Mouse (Mus musculus): ENCODE results near the gene Hvcn1. TPM values are rescaled to one million over a fixed set of nuclear protein-coding genes. Genes with fewer than 3 reads are reported as not detected.

The Hvcn1 gene
- total RNA-seq, 2 experiments from 2014 or later, result 1.8 to 3.8 TPM

DNA sequence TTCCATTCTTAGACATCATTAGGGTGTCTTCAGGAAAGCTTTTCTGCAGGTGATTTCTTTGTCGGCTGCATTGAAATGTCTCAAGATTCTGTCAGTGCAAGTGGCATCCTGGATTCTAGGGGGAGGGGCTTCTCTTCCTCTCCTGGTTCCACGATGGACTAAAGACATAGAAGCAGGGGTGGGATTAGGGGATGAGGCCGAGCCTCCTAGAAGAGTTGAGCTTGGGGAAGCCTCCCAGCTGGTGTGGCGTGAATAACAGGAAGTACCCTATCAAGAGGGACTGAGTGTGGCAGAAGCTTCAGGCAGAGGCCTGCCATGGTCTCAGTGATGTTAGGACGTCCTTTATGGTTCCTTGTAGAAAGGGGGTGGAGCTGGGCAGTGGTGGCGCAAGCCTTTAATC, 24.8 kb downstream of the Hvcn1 start:
- DNase-seq (ENCODE audit: low spot score in 2 of 2), result no peak
- intact Hi-C loops (cut with DNase I), result no loop called here

- DNase-seq (ENCODE audit: low spot score in 2 of 2), result no peak
- intact Hi-C loops (cut with DNase I), result no loop called here
Observed at GRCm38 (mm10) chr5:122232004-122232403, 25.4 kb downstream of the Hvcn1 start.

GRCm38 (mm10) chr5:122233077-122233581, 26.5 kb downstream of the Hvcn1 start:
- intact Hi-C loops (cut with DNase I), result no loop called here
- no peak for DNase-seq (ENCODE audit: low spot score in 2 of 2)

DNA sequence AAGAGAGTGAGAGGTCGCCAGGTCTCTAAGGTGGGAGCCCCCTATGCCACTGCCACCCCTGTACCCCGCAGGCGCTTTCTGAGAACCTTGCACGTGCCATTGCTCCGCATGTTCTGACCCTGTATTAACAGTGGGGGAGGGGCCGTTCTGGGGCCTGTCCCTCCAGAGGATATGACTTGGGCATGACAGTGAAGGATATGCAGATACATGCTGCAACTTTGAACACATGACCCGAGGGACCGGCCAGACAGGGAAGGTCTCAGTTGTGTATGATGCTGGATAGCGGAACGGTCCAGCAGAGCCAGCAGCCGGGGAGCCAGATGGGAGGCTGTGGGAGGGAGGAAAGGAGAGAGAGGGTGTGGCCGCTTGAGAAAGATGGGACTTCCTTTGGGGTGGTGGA, 27.1 kb downstream of the Hvcn1 start:
- intact Hi-C loops (cut with DNase I), result no loop called here
- peak in 1 of 2 experiments; percentile 46 for DNase-seq (ENCODE audit: low spot score in 2 of 2)

DNA sequence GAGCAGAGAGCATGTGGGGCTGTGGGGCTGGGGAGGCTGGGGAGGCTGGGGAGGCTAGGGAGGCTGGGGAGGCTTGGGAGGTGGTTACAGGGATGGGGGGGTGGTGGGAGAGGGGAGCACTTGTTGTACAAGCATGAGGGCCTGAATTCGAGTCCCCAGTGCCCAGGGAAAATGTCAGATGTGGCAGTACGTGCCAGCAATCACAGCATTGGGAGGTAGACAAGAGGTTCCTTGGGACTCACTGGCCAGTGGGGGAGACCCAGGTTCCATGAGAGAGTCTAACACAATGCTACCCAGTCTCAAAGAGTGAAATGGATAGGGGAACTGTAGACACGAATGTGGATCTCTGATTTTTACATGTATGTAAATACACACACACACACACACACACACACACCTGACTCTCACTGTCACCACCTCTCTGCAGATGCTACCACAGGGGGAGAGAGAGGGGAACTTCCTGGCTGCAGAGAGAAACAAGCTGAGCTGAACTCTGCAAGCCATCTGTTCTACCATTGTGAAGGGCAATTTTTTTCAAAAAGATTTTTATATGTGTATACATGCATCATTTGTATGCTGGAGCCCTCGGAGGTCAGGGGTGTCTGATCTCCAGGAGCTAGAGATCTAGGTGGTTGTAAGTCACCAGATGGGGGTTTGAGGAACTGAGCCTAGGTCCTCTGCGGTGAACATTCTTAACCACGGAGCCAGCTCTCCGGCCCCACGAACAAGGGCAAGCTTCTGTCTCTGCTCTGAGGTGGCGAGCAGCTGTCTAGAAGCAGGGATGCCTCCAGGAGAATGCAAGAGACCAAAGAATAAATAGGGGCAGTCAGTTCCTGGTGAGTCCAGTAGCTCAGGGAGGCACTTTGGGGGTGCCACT, 28.0 kb downstream of the Hvcn1 start:
- no peak for DNase-seq (ENCODE audit: low spot score in 2 of 2)
- intact Hi-C loops (cut with DNase I), result no loop called here

DNA sequence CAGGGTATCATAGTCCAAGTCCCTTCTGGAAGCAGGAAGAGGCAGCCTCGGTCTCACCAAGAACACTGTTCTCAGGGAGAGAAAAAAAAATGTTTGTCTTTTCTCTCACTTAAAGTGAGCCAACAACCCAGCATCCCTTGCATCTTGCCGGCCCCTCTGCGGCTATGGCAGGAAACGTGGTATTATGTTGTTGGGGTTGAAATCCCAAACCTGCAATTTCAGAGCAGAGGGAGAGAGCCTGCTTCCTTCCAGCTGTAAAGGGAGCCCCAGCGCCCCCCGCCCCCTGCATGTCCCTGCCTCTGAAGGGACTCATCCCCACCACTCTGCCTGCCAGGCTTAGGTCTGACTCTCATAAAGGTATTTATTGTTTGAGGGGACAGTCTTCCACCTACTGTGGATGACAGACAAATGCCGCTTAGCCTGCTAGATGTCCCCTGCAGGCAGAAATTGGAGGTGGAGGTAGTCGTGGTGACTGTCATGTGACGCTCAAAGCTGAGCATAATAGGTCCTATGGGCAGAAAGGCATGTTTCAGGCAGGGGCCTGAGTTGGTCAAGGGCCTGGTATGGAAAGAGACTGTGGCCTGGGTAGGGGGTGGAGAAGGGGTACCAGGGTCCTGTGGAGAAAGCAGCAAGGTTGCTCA, 28.7 kb downstream of the Hvcn1 start:
- intact Hi-C loops (cut with DNase I), result no loop called here
- DNase-seq (ENCODE audit: low spot score in 2 of 2), result peak in 1 of 2 experiments; percentile 25

DNA sequence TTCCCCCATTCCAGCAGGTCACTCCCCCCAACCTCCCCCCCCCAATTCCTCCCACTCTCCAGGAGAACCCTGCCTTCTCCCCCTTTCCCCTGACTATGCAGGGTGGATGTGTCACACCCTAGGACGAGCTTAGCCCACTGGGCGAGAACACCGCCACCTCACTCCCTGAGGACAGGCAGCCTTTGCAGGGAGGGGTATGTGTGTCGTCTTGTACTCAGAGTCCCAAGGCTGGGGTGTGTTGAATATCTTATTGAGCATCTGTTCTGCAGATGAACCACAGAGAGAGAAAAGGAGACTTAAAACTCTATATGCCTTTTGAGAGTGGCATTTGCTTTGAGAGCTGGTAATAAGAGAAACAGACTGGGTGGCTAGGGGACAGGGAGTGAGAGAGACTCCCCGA, 30.6 kb downstream of the Hvcn1 start:
- peak in 1 of 2 experiments; percentile 77 for DNase-seq (ENCODE audit: low spot score in 2 of 2)
- intact Hi-C loops (cut with DNase I), result no loop called here

DNA sequence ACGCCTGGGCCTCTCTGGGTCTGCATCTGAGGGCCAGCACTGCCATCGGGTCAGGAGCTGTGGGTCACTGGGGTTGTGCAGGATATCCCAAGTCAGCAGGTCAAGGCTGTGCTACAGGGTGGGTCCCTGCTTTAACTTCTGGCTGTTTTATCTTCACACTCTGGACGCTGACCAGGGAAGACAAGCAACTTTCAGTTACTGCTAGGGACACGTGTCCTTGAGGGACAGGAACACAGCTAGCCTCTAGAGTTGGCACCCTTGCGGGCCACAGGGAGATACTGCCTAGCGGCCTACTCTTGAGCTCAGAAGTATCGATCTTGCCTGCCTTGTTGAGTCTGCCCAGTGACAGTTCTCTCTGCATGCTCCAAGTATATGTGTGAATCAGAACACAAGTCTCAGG, 33.0 kb downstream of the Hvcn1 start:
- intact Hi-C loops (cut with DNase I), result no loop called here
- no peak for DNase-seq (ENCODE audit: low spot score in 2 of 2)

DNA sequence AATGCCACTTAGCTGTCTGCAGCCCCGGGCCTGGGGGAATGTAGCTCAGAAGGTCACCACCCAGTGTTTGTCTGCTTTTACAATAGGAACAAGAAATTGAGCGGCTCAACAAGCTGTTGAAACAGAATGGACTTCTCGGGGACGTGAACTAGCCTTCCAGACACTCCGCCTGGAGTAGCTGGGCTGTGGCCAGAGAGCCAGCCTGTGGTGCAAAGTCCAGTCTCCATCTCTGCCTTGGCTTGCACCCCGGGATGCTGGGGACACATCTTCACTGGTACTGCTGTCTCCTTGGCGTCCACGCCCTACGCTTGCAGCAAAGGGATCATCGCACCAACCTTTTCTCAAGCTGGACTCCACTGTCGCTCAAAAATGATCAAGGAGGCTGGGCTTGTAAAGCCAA, 33.9 kb downstream of the Hvcn1 start:
- no peak for DNase-seq (ENCODE audit: low spot score in 2 of 2)
- intact Hi-C loops (cut with DNase I), result no loop called here

GRCm38 (mm10) chr5:122240989-122241388, 34.4 kb downstream of the Hvcn1 start:
- peak in 1 of 2 experiments; percentile 28 for DNase-seq (ENCODE audit: low spot score in 2 of 2)
- intact Hi-C loops (cut with DNase I), result no loop called here

- intact Hi-C loops (cut with DNase I), result no loop called here
Observed at GRCm38 (mm10) chr5:122242521-122243123, 36.0 kb downstream of the Hvcn1 start.

DNA sequence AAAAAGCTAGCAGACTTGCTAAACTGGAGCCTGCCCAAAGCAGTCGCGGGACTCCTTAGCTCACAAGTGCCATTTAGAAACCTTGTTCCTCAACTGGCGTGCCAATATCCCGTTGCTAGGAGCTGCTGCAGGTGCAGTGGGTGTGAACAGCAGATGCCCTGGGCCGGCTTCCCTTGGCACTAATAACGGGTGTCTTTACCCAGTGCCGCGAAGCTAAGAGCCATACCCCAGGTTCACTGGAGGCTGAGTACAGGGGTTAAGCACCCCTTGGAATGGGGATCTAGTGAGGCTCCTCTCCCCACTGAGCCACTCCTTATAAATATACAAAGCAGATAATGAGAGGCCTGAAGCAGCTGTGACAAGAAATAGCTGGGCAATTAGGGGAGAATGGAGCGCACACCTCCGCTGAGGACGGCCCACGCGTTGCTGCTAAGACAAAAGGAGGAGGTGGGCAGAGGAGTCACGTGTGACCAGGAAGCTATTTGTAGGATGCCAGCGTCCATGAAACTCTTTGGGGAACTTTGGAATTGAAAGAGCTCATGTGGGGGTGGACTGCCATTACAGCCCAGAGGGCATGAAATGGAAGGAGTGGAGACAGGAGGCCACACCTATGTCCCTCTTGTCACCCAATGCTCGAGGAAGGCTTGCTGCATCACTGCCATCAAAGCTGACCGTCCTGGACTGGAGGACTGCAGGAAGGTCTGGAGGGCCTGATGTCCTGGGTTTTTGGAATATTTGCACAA, 37.3 kb downstream of the Hvcn1 start:
- intact Hi-C loops (cut with DNase I), result no loop called here
- DNase-seq (ENCODE audit: low spot score in 2 of 2), result peak; percentile 47

More at GRCm38 (mm10) chr5:122242521-122243123, 36.0 kb downstream of the Hvcn1 start:
- DNase-seq (ENCODE audit: low spot score in 2 of 2), result no peak

GRCm38 (mm10) chr5:122245186-122245585, 38.6 kb downstream of the Hvcn1 start:
- DNase-seq (ENCODE audit: low spot score in 2 of 2), result no peak
- intact Hi-C loops (cut with DNase I), result no loop called here

- intact Hi-C loops (cut with DNase I), result no loop called here
- DNase-seq (ENCODE audit: low spot score in 2 of 2), result no peak
Observed at GRCm38 (mm10) chr5:122246547-122247167, 40.1 kb downstream of the Hvcn1 start.

DNA sequence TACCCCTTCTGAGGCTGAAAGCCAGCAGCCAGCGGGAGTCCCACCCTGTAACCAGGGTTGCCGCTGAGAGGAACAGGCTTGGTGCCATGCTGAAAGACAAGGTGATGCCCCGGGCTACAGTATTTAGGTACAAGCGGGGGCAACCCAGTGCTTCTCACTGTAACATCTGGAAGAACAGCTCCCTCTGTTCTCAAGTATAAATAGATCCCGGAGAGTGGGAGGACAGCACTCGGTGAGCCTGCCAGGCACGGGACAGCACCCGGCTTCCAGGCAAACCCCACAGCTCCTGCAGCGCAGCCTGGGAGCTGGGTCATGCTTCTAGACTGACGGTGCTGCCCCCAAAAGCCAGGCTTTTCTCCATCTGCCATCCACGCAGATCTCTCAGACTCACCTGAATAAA, 40.9 kb downstream of the Hvcn1 start:
- peak; percentile 55 to 75 for DNase-seq (ENCODE audit: low spot score in 2 of 2)
- intact Hi-C loops (cut with DNase I), result no loop called here

GRCm38 (mm10) chr5:122247934-122248333, 41.3 kb downstream of the Hvcn1 start:
- intact Hi-C loops (cut with DNase I), result no loop called here

GRCm38 (mm10) chr5:122249281-122249680, 42.7 kb downstream of the Hvcn1 start:
- DNase-seq (ENCODE audit: low spot score in 2 of 2), result no peak
- intact Hi-C loops (cut with DNase I), result no loop called here

More at GRCm38 (mm10) chr5:122247934-122248333, 41.3 kb downstream of the Hvcn1 start:
- DNase-seq (ENCODE audit: low spot score in 2 of 2), result no peak

GRCm38 (mm10) chr5:122251895-122252606, 45.4 kb downstream of the Hvcn1 start:
- intact Hi-C loops (cut with DNase I), result no loop called here
- DNase-seq (ENCODE audit: low spot score in 2 of 2), result peak in 1 of 2 experiments; percentile 69

Measured in left cerebral cortex, postnatal 25 days (tissue).